Mouse (Mus musculus) kidney, embryonic 15.5 days (tissue): ENCODE measurements around the gene Tgfbr3. TPM values are rescaled to one million over a fixed set of nuclear protein-coding genes. Genes with fewer than 3 reads are reported as not detected.

Experiments
- ATAC-seq: fragments of 200-750 bp; cut with Nextera tagmentation; replicated peaks from 2 replicates; pipeline ENCODE4 v1.8.0; 2017; ENCODE audit warnings: moderate TSS enrichment; ENCODE audit not compliant: low FRiP score
- H3K27ac ChIP-seq: fragments of 300-500 bp; sonication (generic); 2 replicates; pipeline ENCODE4 v1.5.1; 2015; ENCODE audit warnings: mild to moderate bottlenecking, inconsistent platforms
- H3K27me3 ChIP-seq: fragments of 300-500 bp; sonication (generic); 2 replicates; pipeline ENCODE4 v1.6.1; 2015; ENCODE audit warnings: inconsistent platforms
- H3K36me3 ChIP-seq: fragments of 300-500 bp; sonication (generic); 2 replicates; pipeline ENCODE4 v1.6.1; 2015; ENCODE audit warnings: inconsistent platforms
- H3K4me1 ChIP-seq: fragments of 300-500 bp; sonication (generic); 2 replicates; pipeline ENCODE4 v1.6.1; 2015; ENCODE audit warnings: inconsistent platforms
- H3K4me2 ChIP-seq: fragments of 300-500 bp; sonication (generic); 2 replicates; pipeline ENCODE4 v1.6.1; 2015; ENCODE audit warnings: moderate library complexity, mild to moderate bottlenecking, inconsistent platforms
- H3K4me3 ChIP-seq: fragments of 300-500 bp; sonication (generic); replicated peaks from 2 replicates; pipeline ENCODE4 v1.5.1; 2015; ENCODE audit warnings: mild to moderate bottlenecking, inconsistent platforms
- H3K9ac ChIP-seq: fragments of 300-500 bp; sonication (generic); 2 replicates; pipeline ENCODE4 v1.6.1; 2015; ENCODE audit warnings: mild to moderate bottlenecking, inconsistent platforms
- H3K9me3 ChIP-seq: fragments of 300-500 bp; sonication (generic); replicated peaks from 2 replicates; pipeline ENCODE4 v1.6.1; 2016; ENCODE audit warnings: inconsistent platforms
- WGBS: fragments of 180-500 bp; shearing (Covaris S2); methylation state at CpG from one replicate; pipeline ENCODE4 v1.1.7; 2015; ENCODE audit warnings: mixed read lengths; 5-methylcytosine and 5-hydroxymethylcytosine counted together
- polyA plus RNA-seq: library from polyadenylated mRNA; unstranded; fragments of >200 nt; fragmentation: Nextera tagmentation; extraction: Ambion mirVana; gene quantifications from 2 replicates; pipeline ENCODE4 v1.2.1, GENCODE M21; 2015

Gene Tgfbr3
- polyA plus RNA-seq, 1 experiment from 2014 or later, result 19.8 TPM

GRCm38 (mm10) chr5:107078361-107078760, 211.1 kb downstream of the Tgfbr3 start:
- Histone ChIP-seq H3K27ac (no peak overlapping the region), H3K4me1 (peaks cover 47% of the 10 kb centered on the region), H3K9me3 (no peaks in the 10 kb centered on the region), H3K9ac (no peak overlapping the region), H3K4me2 (no peak overlapping the region), H3K4me3 (no peak overlapping the region), H3K27me3 (no peaks in the 10 kb centered on the region), H3K36me3 (no peaks in the 10 kb centered on the region)
- 98% methylated on average over 3 of the region's 3 CpGs for WGBS
- no peak for ATAC-seq

DNA sequence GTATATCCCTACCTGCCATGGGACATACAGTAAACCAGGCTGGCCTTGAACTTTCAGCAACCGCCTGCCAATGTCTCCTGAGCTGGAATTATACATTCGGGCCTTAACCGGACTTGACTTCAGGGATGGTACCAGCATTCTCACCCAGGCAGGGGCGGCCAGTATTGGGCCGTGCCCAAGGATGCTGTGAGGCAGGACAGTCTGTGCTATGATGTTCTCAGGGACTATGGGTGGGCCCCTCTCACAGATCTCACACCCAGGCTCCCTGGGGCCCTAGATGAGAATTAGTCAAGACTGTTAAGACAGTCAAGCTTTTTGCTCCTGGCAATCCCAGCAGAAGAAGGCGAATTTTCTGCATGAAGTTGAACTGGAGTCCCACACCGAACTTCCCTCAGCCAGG, 211.5 kb downstream of the Tgfbr3 start:
- Histone ChIP-seq H3K27ac (no peak overlapping the region), H3K27me3 (no peaks in the 10 kb centered on the region), H3K9ac (no peak overlapping the region), H3K36me3 (no peaks in the 10 kb centered on the region), H3K9me3 (no peaks in the 10 kb centered on the region), H3K4me1 (peaks cover 49% of the 10 kb centered on the region), H3K4me2 (no peak overlapping the region), H3K4me3 (no peak overlapping the region)
- 97% methylated on average over 7 of the region's 7 CpGs for WGBS
- ATAC-seq, result no peak

DNA sequence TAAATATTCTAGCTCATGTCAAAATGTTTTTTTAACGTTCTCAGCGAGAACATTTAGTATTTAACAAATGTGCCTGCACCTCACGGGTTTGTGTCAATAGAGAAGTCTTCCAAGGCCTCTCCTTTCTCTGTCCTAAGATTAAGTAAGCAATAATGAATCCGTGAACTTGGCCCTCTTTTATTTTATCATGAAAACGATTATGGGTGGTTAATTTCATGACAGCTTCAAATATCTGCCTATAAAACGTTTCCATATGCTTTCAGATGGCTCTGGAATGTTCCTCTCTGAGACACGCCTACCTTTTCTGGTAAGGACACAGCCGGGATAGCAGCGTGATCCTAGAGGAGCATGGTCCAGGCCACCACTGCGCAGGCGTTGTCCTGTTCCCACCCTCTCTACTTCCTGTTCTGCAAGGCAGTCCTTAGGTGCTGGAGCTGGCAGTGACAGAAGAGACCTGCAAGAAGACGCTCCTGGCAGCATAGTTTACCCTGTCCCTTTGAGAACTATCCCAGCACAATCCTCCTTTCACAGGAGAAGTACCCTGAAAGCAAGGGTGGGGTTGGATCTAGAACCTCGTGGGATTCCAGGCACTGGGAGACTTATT, 214.3 kb downstream of the Tgfbr3 start:
- no peak for ATAC-seq
- WGBS, result 71% methylated on average over 13 of the region's 13 CpGs

DNA sequence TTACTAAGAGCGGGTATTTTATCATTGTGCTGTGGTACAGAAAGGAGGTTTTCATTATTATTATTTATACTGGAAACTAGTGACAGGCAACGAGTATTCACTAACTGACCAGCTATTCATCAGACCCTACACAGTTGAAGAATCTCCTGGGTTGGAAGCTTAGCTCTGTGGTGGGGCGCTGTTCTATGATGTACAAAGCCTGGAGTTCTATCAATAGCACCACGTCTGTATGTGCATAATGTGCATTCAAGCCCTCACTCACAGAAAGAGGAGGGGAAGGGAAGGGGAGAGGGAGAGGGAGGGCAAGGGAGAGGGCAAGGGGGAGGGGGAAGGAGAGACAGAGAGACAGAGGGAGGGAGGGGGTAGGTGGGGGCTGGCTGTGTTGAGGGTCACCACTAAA, 215.1 kb downstream of the Tgfbr3 start:
- Histone ChIP-seq H3K4me2 (no peak overlapping the region), H3K36me3 (no peaks in the 10 kb centered on the region), H3K27ac (no peak overlapping the region), H3K27me3 (no peaks in the 10 kb centered on the region), H3K4me1 (peaks cover 20% of the 10 kb centered on the region), H3K9me3 (no peaks in the 10 kb centered on the region), H3K4me3 (no peak overlapping the region), H3K9ac (no peak overlapping the region)
- 54% methylated on average over 4 of the region's 4 CpGs for WGBS
- ATAC-seq, result no peak

More for the DNA sequence above, 214.3 kb downstream of the Tgfbr3 start:
- H3K36me3 ChIP-seq, result no peaks in the 10 kb centered on the region
- H3K4me1 ChIP-seq, result peaks cover 27% of the 10 kb centered on the region
- no peaks in the 10 kb centered on the region for H3K27me3 ChIP-seq
- H3K4me2 ChIP-seq, result no peak overlapping the region
- no peak overlapping the region for H3K4me3 ChIP-seq
- no peak overlapping the region for H3K9ac ChIP-seq
- no peak overlapping the region for H3K27ac ChIP-seq
- no peaks in the 10 kb centered on the region for H3K9me3 ChIP-seq

- Histone ChIP-seq H3K4me1 (peaks cover 13% of the 10 kb centered on the region), H3K9ac (no peak overlapping the region), H3K4me2 (no peak overlapping the region), H3K27me3 (no peaks in the 10 kb centered on the region), H3K27ac (0 out of 2 replicates have a peak overlapping the region, but pooled peaks have one; percentile 25), H3K4me3 (no peak overlapping the region), H3K36me3 (no peaks in the 10 kb centered on the region), H3K9me3 (no peaks in the 10 kb centered on the region)
- 44% methylated on average over 3 of the region's 3 CpGs for WGBS
- ATAC-seq, result no peak
Observed at GRCm38 (mm10) chr5:107073536-107073935, 215.9 kb downstream of the Tgfbr3 start.

DNA sequence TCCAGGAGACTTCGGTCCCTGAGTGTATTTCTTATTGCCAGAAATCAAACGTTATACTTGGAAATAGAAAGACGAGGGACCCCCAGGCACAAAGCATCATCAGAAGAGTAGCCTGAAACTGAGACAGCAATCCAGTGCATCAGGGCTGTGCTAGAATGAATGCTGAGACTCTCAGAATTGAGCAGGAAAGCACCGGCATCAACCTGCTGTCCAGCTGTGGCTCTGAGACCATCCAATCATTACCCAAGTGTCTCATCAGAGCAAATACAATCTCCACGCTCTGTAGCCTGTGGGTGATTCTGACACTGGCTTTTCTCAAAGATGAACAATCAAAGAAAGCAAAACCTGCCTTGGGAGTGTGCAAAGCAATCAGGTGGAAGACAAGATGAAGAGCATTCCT, 221.3 kb downstream of the Tgfbr3 start:
- Histone ChIP-seq H3K4me1 (peaks cover 13% of the 10 kb centered on the region), H3K4me3 (no peak overlapping the region), H3K27me3 (no peaks in the 10 kb centered on the region), H3K9me3 (no peaks in the 10 kb centered on the region), H3K27ac (0 out of 2 replicates have a peak overlapping the region, but pooled peaks have one; percentile 16), H3K9ac (no peak overlapping the region), H3K4me2 (no peak overlapping the region), H3K36me3 (no peaks in the 10 kb centered on the region)
- WGBS, result 78% methylated on average over 5 of the region's 5 CpGs
- no peak for ATAC-seq

GRCm38 (mm10) chr5:107067531-107067930, 221.9 kb downstream of the Tgfbr3 start:
- Histone ChIP-seq H3K9me3 (no peaks in the 10 kb centered on the region), H3K4me3 (no peak overlapping the region), H3K27ac (0 out of 2 replicates have a peak overlapping the region, but pooled peaks have one; percentile 16), H3K4me2 (no peak overlapping the region), H3K36me3 (no peaks in the 10 kb centered on the region), H3K27me3 (no peaks in the 10 kb centered on the region), H3K4me1 (peaks cover 13% of the 10 kb centered on the region), H3K9ac (no peak overlapping the region)
- no peak for ATAC-seq
- 44% methylated on average over 7 of the region's 7 CpGs for WGBS

GRCm38 (mm10) chr5:107064922-107065321, 224.5 kb downstream of the Tgfbr3 start:
- no peak overlapping the region for H3K9ac ChIP-seq
- peaks cover 13% of the 10 kb centered on the region for H3K4me1 ChIP-seq
- H3K4me2 ChIP-seq, result no peak overlapping the region
- no peaks in the 10 kb centered on the region for H3K36me3 ChIP-seq
- no peak overlapping the region for H3K4me3 ChIP-seq
- H3K9me3 ChIP-seq, result no peaks in the 10 kb centered on the region
- H3K27ac ChIP-seq, result no peak overlapping the region
- H3K27me3 ChIP-seq, result no peaks in the 10 kb centered on the region
- WGBS, result 71% methylated on average over 5 of the region's 5 CpGs
- ATAC-seq, result no peak

DNA sequence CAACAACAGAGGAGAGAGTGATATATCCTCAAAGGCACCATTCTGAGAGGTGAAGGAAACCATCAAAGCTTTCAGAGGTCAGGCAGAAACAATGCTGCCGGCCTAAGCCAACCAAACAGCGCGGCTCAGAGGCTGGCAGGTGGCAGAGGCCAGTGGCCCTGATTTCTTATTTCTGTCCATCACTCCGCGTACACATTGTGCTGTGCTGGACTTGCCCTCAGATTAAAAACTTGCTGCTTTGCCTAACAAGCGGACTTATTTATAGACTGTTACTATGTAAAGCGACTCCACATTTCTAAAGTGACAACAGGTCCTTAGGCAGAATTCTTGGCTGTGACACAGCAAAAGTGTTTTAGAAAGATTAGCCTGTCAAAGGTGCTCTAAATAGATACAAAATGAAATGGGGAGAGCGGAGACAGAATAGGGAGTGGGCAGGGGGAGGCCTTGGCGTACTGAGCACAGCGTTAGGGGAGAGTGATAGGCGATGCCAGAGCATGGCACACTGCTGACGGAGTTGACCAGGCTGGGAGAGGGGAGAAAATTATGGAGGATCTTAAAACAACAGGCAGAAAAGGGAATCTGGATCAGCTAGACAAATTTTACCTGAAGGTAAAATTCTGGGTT, 227.1 kb downstream of the Tgfbr3 start:
- Histone ChIP-seq H3K36me3 (no peaks in the 10 kb centered on the region), H3K4me2 (no peak overlapping the region), H3K27me3 (no peaks in the 10 kb centered on the region), H3K27ac (no peak overlapping the region), H3K9ac (no peak overlapping the region), H3K9me3 (no peaks in the 10 kb centered on the region), H3K4me1 (peaks cover 14% of the 10 kb centered on the region), H3K4me3 (no peak overlapping the region)
- 72% methylated on average over 12 of the region's 12 CpGs for WGBS
- ATAC-seq, result no peak

- Histone ChIP-seq H3K9me3 (no peaks in the 10 kb centered on the region), H3K36me3 (no peaks in the 10 kb centered on the region), H3K9ac (no peak overlapping the region), H3K27ac (no peak overlapping the region), H3K4me1 (peaks cover 22% of the 10 kb centered on the region), H3K4me2 (no peak overlapping the region), H3K27me3 (no peaks in the 10 kb centered on the region), H3K4me3 (no peak overlapping the region)
- ATAC-seq, result no peak
- WGBS, result 85% methylated on average over 5 of the region's 5 CpGs
Observed at GRCm38 (mm10) chr5:107059514-107059913, 229.9 kb downstream of the Tgfbr3 start.

GRCm38 (mm10) chr5:107058642-107059041, 230.8 kb downstream of the Tgfbr3 start:
- no peak overlapping the region for H3K9ac ChIP-seq
- H3K36me3 ChIP-seq, result no peaks in the 10 kb centered on the region
- H3K4me1 ChIP-seq, result peaks cover 22% of the 10 kb centered on the region
- H3K4me3 ChIP-seq, result no peak overlapping the region
- H3K27ac ChIP-seq, result no peak overlapping the region
- peak; percentile 79 for ATAC-seq
- WGBS, result 48% methylated on average over 4 of the region's 4 CpGs
- no peaks in the 10 kb centered on the region for H3K9me3 ChIP-seq
- no peaks in the 10 kb centered on the region for H3K27me3 ChIP-seq
- H3K4me2 ChIP-seq, result no peak overlapping the region
